Mouse (Mus musculus) liver, embryonic 14.5 days (tissue): ENCODE results near the gene Gm12166.

Source experiments
- CTCF ChIP-seq: IDR thresholded peaks from 2 replicates; pipeline ENCODE4 v1.5.1; 2016; ENCODE audit warnings: antibody characterized with exemption, low read depth, control low read depth
- EP300 ChIP-seq: IDR thresholded peaks from 2 replicates; pipeline ENCODE4 v1.6.1; 2016; ENCODE audit warnings: antibody characterized with exemption, low read depth

DNA sequence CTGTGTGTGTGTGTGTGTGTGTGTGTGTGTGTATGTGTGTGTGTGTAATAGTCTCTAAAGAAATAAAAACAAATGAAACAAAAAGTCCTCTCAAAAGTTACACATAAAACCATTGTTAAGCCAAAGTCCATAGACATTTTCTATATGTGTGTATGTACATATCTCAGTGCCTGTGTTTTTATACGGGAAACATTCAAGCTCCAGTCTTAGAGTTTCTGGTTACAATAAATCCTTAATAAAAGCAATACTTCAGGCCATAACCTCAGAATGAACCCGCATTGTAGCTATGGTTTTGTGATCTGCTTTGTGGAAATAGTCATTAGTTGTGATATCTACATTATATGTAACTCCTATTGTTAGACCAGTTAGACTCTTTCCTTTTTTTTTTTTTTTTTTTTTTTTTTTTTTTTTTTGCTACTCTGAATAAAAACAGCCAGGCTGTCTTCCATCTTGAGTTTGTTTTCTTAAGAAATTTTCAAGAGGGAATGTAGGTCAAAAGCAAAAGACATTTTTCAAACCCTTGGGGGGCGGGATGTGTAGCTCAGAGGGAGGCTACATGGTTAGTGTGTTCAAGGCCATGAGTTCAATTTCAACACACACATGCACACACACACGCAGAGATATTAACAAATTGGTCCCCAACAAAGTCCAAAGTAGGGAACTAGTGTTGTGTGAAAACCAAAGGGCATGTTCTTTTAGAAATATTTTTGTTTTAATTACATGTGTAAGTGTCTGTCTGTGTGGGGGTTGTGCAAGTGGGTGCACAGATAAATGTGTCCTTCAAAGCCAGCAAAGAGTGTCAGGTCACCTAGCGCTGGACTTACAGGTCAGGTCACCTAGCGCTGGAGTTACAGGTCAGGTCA lies 23.9 kb downstream of the Gm12166 start:
- no peak for TF ChIP-seq CTCF
- TF ChIP-seq EP300: no peak
